Mouse (Mus musculus) embryo, embryonic 10.5 days (tissue): ENCODE measurements at regions not wholly inside any gene's neighbourhood (a gene's known extent, or its start where the extent isn't known, plus 50 kb on each side); places are given as distances from the start of the nearest gene placed in this dataset.

Experiments used
- DNase-seq: peaks from one replicate; pipeline ENCODE4 v3.0.0-alpha.2; 2015; ENCODE audit warnings: low spot score

DNA sequence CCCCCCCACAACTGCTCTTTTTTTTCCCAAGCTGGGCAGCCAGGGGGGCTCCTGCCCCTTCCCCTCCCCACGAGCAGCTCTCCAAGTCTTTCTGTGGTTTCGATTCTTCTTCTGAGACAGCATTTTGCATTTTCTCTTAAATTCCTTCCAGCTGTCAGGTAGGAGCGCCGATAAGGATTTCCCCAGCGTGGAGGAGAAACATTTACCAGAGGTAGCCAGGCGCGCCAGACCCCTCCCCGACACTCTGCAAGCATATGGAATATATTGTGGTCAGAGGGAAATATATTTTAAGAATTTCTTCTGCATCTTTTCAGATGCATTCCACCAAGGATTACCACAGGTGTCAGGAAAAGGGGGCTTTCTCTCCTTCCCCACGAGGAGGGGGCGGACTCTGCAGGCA is 111.9 kb downstream of the Tbx5 start:
- no peak for DNase-seq

DNA sequence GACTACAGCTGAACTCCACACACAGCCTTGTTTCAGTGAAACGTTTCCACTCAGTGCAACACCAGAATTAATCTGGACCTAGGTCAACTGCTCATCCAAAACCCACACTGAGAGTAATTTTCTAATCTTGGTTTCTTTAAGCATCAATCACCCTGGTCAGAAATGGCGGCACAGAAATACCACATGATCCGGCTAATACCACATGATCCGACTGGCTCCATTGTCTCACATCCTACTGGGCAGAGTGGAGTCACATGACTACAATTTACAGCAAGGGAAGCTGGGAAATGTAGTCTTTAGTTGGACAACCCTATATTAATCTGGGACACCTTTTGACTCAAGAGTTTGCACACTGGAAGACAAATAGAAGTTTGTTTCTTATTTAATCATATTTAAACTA is 115.9 kb downstream of the Tbx5 start:
- peak; percentile 49 for DNase-seq

DNA sequence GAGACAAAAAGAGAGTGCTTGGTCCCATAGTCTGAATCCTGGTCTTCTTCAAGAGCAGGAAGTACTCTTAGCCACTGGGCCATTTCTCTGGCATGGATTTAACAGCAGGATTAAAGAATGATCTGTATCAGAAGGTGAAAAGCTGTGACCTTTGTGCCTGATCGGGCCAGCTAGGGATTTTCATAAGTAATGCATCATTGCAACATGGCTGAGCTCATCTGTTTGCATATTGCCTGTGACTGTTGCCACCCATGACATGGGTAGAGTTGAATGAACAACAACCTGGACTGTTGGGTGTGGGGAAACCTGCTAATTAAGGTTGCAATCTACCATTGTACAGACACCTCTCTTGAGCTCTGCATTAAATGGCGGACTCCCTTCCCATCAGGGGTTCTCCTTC is 119.6 kb downstream of the Tbx5 start:
- no peak for DNase-seq

DNA sequence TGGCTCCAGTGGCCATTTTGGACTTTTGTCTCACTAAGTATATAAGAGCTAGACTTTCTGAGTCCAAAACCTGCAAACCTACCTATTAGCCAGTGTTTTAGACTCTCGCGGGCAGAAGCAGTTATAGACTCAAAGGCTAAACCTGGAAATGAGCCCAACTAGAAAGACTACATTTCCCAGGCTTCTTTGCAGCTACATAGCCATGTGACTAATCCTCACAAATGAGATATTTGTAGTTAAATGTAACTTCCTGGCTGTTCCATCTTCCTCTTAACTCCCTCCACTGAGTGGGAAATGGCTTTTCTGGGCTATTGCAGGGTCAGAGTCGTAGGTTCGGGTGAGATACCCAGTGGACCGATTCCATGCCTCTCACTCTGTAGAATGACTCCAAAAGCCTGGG is 120.7 kb downstream of the Tbx5 start:
- DNase-seq: peak; percentile 29

DNA sequence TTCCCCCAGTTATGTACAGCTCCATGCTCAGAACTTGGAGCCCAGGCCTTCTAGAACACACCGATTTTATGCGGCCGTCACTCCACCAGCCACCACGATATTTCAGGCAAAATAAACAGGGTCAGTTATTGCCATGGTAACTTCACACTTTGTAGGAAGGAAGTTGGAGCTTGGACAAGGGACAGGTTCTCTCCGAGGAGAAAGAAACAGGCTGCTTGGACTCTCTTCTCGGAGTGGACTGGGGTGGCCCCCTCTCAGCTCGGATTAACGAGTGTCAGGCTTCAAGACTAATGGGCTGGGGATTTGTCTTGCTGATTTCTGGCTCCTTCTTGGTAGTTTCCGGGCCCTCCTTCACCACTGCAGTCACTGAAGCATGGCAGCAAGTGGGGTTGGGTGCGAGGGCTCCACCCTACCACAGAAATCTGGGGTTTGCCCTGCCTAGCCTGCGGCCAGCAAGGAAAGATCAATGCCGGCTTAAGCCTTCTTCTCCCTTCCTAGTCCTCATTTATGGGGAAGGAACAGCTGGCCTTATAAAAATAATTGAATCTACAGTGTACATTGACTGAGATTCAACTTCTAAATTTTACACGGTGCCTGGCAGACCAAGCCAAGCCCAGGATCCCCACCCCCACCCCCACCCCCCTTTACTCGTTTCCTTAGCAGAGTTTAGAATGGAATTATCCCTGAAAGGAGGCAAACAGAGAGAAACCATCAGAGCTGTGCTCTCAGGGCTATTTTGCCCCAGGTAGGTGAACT is 121.5 kb downstream of the Tbx5 start:
- no peak for DNase-seq

DNA sequence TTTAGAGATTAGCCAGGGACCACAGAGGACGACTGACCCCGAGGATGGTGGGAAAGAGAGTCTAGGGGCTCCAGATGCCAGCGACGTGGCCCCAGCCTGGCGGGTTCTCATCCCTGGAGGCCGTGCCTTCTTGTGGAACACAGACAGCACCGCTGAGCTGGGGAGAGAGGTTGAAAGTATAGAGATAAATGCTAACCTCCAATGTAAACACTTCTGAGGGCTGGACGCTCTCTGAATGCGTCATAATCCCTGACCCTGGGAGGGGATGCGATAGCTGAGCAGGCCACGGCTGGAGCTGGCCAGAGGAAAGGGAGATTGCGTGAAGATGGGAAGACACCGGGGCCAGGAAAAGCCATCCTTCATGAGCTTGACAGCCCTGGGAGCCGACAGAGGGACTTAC is 126.5 kb downstream of the Tbx5 start:
- DNase-seq: peak; percentile 51

DNA sequence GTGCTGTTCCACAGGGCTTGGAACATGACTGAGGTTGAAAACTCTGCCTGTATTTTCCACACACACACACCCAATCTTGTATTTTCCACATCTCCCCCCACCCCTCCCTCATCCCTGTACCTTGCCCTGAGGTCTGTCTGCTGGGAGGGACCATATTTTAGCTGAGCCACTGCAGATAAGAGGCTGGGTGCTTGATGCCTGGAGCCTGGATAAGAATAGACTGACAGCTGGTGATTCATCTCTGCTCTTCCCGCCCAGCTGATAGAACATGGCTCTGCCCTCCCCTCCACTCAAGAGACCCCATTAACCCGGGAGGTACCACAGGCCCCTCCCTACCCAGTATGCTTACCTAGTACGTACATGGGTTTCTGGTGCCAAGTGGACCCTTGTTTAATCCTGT is 132.3 kb downstream of the Tbx5 start:
- DNase-seq: no peak

DNA sequence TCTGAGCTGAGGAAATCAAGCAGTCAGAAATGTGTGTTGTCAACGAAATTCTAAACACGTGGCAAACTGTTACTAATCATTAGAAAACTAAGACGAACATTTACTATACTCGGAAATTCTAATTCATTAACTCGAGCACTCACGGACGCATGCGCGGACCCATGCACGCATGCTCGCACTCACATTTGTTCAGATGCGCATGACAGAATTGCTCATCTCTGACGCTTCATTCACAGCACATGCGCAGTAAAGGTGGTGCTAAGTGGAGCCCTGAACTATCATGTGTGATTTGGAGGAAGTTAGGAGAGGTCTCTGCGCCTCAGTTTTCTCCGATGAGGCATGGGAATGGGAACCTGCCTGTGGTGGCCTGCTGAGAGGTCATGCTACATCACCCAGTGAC is 138.8 kb downstream of the Tbx5 start:
- no peak for DNase-seq

DNA sequence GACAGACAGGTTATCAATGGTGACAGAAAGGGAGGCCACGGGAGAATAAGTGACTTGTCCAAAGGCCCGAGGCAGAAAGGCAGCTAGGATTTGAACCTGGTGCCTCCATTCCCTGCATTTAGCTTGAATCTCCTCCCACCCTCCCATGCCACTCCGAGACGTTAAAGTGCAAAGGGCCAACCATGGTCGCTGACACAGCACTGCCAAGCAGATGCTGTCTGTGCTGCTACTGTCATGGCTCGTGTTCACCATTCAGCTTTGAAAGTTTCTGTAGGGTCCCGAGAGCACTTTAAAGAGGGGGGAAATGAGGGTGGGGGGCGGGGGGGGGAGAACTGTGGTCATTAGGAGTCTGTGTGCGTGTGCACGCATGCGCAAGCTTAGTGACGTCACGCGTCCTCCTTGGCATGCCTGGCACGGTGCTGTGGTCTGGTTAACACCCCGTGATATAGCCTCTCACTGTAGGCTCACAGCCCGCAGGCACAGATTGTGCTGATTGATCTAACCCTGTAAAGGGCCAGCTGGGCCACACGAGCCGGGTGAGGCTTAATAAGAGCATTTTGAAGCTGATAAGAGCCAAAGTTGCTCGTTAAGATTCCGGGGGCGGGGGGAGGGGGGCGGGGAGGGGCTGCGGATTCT is 140.5 kb downstream of the Tbx5 start:
- no peak for DNase-seq

DNA sequence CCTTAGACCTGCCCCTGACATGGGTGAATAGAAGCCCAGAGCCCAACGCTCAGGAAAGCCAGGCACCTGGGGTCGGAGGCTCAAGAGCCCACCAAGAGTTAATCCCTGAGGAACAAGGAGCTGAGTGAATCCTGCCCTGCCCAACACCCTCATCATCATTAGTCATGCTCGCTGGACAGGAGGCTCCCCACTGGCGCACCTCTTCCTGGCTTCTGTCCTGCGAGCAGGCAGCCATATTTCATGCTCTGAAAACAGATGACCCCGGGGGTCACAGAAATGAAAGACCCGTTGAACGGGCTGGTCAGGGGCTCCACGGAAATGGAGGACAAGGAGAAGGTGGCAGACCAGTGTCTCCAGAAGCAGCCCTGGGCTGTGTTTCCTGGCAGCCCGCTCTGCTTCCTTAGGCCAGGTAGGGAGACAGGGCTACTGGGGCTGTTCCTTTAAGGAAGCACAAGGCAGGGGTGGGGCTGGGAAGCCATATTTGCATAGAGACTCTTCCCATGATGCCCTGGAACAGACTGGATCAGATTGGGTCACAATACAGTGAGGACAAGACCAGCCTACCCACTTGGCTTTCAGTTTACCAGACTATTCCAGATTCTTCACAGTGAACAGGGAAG is 138.1 kb upstream of the Rbm19 start:
- DNase-seq: peak; percentile 69

DNA sequence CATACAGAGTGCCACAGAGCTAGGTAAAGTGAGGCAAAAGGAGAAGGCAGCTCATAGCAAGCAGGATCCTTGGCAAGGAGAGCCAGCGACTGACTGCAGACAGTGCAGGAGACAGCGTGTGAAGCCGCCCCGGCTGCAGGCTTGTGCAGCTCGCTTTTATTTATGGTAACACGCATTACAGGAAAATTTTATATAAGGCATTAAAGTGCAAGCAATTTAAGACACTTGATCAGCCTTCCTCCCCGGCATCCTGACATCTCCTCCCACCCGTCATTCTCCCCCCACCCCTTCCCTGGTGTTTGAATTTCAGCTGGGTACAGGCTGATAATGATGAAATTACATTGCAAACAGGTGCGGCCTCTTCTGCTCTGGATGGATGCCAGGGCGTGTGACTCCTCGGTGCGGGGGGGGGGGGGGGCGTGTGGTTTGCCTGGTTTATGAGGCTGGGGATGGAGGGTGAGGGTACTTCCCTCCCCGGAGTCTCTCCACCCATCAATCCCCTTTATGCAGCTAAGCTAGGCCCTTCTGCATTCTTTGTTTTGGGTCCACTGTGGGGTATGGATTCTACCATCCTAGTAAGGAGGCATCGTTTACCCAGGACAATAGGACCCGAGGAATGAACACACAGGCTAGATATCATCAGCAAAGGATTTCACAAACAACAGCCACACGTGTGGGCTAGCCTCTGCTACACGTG is 135.0 kb upstream of the Rbm19 start:
- DNase-seq: no peak

DNA sequence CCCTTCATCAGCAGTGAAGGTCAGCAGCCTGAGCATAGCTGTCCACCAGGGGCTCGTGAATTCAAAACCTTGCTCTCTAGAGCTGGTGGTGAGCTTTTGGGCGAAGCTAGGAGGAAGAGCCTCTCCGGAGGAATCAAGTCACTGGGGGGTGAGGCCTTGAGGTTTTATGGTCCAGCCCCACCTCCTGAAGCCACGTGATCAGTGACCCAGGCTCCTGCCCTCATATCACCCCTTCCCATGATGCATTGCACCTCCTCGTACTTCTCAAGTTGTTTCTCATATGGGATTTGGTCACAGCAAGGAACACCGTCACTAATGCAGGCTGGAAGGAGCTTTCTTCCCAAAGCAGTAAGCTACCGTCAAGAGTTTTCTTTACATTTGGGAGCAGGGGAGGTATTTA is 132.1 kb upstream of the Rbm19 start:
- DNase-seq: no peak

DNA sequence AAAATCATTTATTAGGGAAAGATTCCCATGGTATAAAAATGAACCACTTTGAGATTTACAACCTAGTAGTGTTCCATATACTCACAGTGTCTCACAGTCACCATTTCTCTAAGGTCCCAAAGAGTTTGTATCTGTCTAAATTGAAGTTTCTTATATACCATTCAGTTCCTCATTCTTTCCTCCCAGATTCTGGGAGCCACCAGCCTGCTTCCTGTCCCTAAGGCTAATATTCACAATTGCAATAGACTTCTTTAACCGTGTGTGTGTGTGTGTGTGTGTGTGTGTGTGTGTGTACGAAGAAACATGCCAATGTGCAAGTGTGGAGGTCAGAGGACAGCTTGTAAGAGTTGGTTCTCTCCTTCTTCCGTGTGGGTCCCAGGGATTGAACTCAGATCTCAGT is 124.1 kb upstream of the Rbm19 start:
- DNase-seq: no peak

DNA sequence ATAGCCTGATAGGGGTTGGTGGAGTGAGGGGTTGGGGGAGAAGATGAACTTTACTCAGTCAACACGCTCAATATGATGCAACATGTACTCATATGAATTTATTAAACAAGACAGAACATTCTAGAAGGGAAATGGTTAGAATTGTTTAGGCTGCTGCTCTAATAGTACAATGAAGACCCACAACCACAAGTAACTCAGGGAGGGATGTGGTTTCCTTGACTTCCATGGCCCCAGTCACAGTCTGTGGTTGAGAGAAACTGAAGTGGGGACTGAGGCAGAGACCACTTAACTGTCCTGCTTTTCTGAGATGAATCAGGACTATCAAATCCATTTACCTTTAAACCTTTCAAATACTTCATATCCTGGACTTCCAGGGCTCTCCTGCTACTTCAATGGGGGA is 120.5 kb upstream of the Rbm19 start:
- no peak for DNase-seq

DNA sequence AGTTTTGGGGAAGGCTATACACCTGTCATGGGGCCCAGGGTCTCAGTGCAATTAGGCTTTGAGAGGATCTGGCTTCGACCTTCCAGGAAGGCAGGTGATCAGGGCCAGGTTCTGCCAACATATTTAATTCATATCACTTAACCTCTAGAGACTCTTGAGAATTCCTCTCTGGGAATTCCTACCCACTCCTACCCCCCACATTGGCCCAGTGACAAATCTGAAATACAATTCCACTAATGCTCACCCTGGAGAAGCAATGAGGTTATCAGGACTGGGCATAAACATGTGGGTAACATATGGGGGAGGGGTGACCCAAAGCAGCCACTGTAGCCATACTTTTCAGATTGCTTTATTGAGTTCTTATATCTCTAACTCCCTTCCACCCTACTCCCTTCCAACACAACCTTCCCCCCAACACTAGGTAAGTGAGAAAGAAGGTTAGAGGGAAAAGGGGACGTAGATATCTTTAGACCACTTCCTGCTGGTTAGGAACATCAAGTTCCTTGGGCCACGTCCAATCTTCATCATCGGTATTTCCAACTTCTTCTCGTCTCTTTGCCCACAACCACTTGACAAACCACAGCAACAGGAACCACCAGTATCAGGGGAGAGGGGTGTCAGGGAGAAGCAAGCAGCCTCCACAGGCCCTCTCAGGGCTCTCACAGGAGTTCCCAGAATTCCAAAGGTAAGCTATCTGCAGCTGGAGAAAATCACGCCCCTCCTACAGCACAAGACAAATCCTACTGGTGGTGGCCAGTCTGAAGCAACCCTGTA is 110.4 kb upstream of the Rbm19 start:
- no peak for DNase-seq

DNA sequence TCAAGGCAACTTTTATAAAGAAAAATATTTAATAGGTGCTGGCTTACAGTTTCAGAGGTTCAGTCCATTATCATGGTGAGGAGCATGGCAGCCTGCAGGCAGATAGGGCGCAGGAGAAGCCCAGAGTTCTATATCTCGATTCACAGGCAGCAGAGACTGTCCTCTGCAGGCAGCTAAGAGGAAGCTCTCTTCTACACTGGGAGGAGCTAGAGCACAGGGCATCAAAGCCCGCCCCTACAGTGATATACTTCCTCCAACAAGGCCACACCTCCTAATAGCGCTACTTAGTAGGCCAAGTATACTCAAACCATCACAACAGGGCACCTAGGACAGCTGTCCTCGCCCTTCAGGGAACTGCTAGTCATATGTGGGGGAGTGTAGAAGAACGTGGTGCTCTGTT is 108.5 kb upstream of the Rbm19 start:
- no peak for DNase-seq

DNA sequence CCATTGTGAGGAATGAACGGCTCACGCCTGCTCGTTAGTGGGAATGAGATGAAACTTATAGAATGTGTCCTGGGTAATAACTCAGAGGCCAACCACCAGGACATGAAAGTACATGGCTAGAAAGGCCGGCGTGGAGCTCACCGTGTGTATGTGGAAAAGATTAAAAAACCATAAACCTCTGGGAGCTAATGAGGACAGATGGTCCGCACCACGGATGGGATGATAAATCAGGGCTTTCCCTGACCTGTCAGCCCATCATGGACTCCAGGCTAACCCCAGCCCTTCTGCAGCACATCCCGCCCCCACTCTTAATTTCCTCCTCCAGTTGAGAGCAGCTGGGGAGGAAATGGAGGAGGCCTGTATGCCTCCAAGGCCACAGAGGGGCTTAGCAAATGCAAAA is 108.0 kb upstream of the Rbm19 start:
- DNase-seq: peak; percentile 41

DNA sequence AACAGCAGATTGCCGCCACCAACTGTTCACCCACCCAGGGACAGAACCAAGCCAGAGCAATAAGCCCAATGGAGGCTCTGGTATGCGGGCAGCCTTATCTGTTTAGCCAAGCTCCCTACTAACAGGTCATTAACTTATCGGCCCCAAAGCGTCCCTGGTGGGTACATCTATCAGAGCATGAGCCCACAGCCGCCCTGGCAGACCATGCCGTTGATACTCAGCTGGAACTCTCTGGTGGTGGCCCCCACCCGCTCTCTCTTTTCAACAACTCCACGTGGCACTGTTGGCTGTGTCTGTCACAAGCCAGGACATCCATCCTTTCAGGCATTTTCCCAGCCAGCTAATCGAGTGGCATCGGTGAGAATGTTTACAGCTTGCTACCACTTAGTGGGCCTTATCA is 100.8 kb upstream of the Rbm19 start:
- no peak for DNase-seq

DNA sequence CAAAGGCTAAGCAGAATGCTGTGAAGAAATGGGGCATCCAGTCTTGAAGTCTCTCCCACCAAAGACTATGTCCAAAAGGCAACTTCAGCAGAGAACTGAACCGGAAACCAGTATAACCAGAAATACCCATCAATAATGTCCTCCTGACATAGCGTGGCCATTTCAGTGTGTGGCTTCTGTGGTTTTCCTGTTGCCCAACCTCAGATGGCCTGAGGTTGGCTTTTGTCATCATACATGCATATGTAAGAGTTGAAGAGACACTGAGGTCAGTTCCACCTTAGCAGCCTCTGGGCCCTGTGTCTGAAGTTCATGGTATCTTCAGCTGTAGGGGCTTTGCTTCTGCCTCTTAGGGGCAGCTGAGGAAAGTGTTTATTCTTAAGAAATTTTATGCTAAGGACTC is 98.1 kb upstream of the Rbm19 start:
- DNase-seq: no peak

DNA sequence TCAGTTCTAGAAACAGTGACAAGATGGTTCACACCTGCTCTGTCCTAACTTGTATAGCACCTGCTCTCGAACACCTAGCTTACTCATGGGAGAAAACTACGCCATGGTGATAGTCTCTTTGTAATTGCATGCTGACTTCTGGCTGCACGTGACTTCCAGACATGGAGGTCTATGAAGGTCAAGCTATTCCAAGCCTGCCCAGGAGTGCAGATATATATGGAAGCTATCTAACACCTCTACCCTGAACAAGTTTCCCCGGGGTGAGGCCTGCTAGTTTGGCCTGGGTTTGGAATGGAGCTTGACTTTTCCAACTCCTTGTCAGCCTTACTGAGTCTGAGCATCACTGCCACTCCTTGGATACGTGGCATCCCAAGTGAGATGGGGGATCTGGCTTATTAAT is 95.5 kb upstream of the Rbm19 start:
- no peak for DNase-seq

DNA sequence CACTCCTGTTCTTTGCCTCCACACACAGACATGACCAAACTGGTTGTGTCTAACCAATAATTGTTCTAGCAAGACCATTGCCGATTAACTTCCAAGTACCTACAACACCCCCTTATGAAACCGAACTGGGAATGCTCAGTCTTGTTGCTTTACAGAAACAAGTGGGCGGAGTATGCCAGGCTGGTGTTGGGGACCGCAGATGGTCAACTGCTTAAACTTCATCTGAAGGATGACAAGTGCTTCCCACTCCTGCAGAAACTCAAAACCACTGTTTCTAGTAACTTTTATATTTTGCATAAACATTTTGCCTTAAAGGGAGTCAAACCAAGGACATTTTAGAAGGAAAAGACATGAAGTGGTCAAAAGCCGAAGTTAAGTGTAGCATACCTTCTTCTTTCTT is 94.0 kb upstream of the Rbm19 start:
- DNase-seq: no peak

DNA sequence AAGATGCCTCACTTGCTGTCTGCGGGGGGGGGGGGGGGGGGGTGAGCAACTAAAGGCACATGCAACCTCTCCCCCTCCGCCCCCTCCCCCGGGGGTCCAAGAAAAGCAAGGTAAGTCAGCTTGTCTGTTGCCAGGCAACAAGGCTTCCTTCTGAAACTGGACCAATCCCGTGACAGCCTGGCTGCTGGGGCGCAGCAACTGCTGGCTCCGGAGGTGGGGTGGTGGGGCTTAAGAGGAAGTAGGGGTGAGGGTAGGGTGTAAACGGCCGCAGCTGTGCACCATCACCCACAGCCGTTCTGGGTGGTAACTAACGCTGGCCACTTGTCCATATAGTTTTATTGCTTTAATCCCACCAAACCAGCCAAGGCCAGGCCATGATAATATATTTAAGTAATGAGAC is 92.2 kb upstream of the Rbm19 start:
- peak; percentile 62 for DNase-seq
